Mouse (Mus musculus) hindbrain, embryonic 13.5 days (tissue): ENCODE measurements around the gene Flt3l. TPM values are rescaled to one million over a fixed set of nuclear protein-coding genes. Genes with fewer than 3 reads are reported as not detected.
"Not testable (repeated sequence)": the region's sequence is repeated elsewhere in the genome, so short reads cannot be mapped to it uniquely, and the experiment has no call there.

ENCODE experiments used
- ATAC-seq: fragments of 200-750 bp; cut with Nextera tagmentation; 2 replicates; pipeline ENCODE4 v1.8.0; 2017; ENCODE audit warnings: moderate TSS enrichment; ENCODE audit not compliant: low FRiP score
- H3K27ac ChIP-seq: fragments of 300-500 bp; sonication (generic); 2 replicates; pipeline ENCODE4 v1.5.1; 2015; ENCODE audit warnings: inconsistent platforms, mild to moderate bottlenecking, moderate library complexity
- H3K27me3 ChIP-seq: fragments of 300-500 bp; sonication (generic); 2 replicates; pipeline ENCODE4 v1.6.1; 2015; ENCODE audit warnings: mild to moderate bottlenecking, inconsistent platforms
- H3K36me3 ChIP-seq: fragments of 300-500 bp; sonication (generic); 2 replicates; pipeline ENCODE4 v1.6.1; 2015; ENCODE audit warnings: mild to moderate bottlenecking, inconsistent platforms
- H3K4me1 ChIP-seq: fragments of 300-500 bp; sonication (generic); replicated peaks from 2 replicates; pipeline ENCODE4 v1.6.1; 2015; ENCODE audit warnings: inconsistent platforms
- H3K4me2 ChIP-seq: fragments of 300-500 bp; sonication (generic); 2 replicates; pipeline ENCODE4 v1.6.1; 2015; ENCODE audit warnings: inconsistent platforms, mild to moderate bottlenecking, moderate library complexity
- H3K4me3 ChIP-seq: fragments of 300-500 bp; sonication (generic); 2 replicates; pipeline ENCODE4 v1.5.1; 2015; ENCODE audit warnings: mild to moderate bottlenecking, inconsistent platforms
- H3K9ac ChIP-seq: fragments of 300-500 bp; sonication (generic); 2 replicates; pipeline ENCODE4 v1.6.1; 2015; ENCODE audit warnings: mild to moderate bottlenecking, inconsistent platforms
- H3K9me3 ChIP-seq: fragments of 300-500 bp; sonication (generic); 2 replicates; pipeline ENCODE4 v1.6.1; 2016; ENCODE audit warnings: inconsistent platforms
- WGBS: fragments of 180-500 bp; shearing (Covaris S2); methylation state at CpG from one replicate; pipeline ENCODE4 v1.1.7; 2015; 5-methylcytosine and 5-hydroxymethylcytosine counted together
- polyA plus RNA-seq: library from polyadenylated mRNA; unstranded; fragments of >200 nt; fragmentation: Nextera tagmentation; extraction: Ambion mirVana; gene quantifications from 2 replicates; pipeline ENCODE4 v1.2.1, GENCODE M21; 2015

Flt3l gene
- polyA plus RNA-seq, 1 experiment from 2014 or later = 1.6 TPM

DNA sequence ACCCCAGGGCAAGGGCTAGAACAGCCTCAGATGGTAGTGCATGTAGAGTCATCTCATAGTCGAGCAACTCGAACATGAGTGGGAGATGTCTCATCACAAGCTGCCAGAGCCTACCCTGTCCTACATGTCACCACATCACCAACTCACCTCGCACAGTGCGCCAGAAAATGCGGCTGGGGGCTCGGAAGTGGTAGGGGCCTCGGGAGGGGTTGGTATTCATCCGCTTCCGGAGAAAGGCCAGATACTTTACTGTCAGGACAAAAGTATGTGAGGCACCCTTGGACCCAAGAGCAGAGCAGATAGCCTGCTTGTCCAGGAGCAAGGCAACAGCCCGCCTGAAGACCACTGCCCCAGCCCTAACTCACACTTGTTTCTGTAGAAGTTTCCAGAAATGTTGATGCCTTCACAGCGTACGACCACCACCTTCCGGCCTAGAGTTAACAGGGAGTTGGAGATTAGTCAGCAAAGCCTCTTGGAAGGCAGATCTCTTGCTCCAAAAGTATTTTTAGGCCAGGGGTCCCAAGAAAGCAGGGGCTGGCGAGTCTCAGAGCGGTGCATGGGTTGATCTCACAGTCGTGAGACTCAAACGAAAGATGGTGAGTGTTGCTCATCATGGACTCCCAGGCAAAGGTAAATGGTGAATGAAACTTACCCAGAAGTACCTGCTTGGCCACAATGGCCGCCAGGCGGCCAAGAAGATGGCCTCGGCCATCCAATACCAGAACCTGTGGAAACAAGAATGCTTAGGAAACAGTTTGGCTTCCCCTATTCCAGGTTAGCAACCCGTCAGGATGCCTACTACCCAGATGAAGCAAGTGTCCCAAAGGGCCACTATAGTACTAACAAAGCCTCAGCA is 9.2 kb downstream of the Flt3l start:
- peaks cover 55% of the 10 kb centered on the region for H3K4me1 ChIP-seq
- peak overlapping the region; percentile 92 for H3K27ac ChIP-seq
- 46% methylated on average over 21 of the region's 21 CpGs for WGBS
- H3K4me2 ChIP-seq = peak overlapping the region; percentile 96
- no peak for ATAC-seq
- no peaks in the 10 kb centered on the region for H3K27me3 ChIP-seq
- H3K36me3 ChIP-seq = peaks cover 36% of the 10 kb centered on the region
- H3K9me3 ChIP-seq = no peaks in the 10 kb centered on the region
- H3K4me3 ChIP-seq = peak overlapping the region; percentile 92
- H3K9ac ChIP-seq = peak overlapping the region; percentile 99

DNA sequence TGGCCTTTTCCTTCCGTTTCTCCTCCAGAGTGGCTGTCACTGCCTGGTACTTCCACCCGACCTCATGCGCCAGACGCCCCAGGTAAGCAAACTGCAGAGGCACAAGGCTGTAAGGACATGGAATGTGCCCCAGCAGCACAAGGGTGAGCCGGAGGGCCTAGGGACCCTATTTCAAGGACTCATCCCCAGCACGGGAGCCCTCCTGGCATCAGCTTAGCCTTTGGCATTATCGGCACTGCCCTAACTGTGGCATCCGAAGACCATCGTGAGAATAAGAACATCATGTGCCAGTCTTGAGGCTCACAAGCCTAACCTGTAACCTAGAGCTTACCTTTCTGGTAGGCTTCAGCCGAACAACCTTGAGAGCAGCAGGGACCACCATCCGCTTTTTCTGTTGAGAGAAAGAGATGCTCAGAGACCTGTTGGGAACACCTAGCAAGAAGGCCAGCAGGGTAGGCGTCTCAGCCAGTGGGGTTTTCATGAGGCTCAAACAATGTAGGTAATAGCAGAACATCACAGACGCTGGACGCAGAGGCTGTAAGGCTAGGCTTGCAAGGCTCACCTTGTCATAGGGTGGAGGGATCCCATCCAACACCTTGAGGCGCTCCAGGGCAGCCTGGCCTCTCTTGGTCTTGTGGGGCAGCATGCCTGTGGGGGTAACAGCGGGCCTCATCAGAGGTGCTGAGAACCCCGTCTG is 9.9 kb downstream of the Flt3l start:
- H3K4me2 ChIP-seq = peak overlapping the region; percentile 96
- H3K27me3 ChIP-seq = no peaks in the 10 kb centered on the region
- peak overlapping the region; percentile 92 for H3K27ac ChIP-seq
- H3K4me1 ChIP-seq = peaks cover 63% of the 10 kb centered on the region
- H3K36me3 ChIP-seq = peaks cover 44% of the 10 kb centered on the region
- ATAC-seq = no peak
- 79% methylated on average over 17 of the region's 17 CpGs for WGBS
- peak overlapping the region; percentile 99 for H3K9ac ChIP-seq
- H3K4me3 ChIP-seq = peak overlapping the region; percentile 92; the same call in 1 of the 2 replicates
- no peaks in the 10 kb centered on the region for H3K9me3 ChIP-seq

DNA sequence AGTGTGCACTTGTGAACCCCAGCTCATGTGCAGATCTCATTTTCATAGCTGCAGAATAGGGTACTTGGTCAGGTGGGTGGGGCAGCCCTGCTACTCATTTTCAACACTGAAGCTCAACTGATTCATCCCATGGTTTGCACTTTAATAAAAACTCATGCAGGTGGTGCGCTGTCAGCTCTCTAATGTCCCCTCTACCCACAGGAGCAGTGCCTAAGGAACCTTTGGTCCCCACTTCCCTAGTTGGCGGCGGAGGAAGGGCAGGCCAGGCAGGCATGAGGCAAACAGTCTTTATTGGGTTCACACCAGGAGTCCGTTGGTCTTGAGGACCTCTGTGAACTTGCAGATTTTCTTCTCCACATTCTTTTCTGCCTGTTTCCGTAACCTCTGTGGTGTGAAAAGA is 10.6 kb downstream of the Flt3l start:
- H3K4me2 ChIP-seq = peak overlapping the region; percentile 56; the same call in 1 of the 2 replicates
- H3K9ac ChIP-seq, H3K27me3 ChIP-seq, H3K4me3 ChIP-seq, ATAC-seq, H3K9me3 ChIP-seq: not testable (repeated sequence)
- peak overlapping the region; percentile 92; the same call in 1 of the 2 replicates for H3K27ac ChIP-seq
- H3K4me1 ChIP-seq = peaks cover 65% of the 10 kb centered on the region
- H3K36me3 ChIP-seq = peaks cover 50% of the 10 kb centered on the region
- 68% methylated on average over 5 of the region's 5 CpGs for whole genome bisulfite sequencing

DNA sequence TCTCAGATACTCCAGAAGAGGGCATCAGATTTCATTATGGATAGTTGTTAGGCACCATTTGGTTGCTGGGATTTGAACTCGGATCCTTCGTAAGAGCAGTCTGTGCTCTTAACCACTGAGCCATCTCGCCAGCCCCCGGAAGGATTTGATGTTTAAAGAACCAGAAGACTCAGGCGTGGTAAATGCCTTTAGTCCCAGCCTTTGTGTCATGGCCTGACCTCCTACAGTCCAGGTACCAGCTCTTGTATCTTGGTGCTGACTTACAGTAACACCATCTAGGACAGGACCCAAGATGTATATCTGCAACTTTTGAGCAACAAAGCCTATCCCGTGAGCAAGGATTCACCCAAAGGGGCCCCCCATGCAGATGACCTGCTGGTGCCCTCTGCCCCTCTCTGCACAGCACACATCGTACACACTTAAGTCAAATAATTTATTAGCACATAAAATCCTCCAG is 11.1 kb downstream of the Flt3l start:
- Histone ChIP-seq H3K4me1 (peaks cover 65% of the 10 kb centered on the region), H3K4me2 (peak overlapping the region; percentile 56), H3K27me3 (no peaks in the 10 kb centered on the region), H3K4me3 (peak overlapping the region; percentile 33; the same call in 1 of the 2 replicates), H3K27ac (peak overlapping the region; percentile 92), H3K36me3 (peaks cover 55% of the 10 kb centered on the region), H3K9ac (peak overlapping the region; percentile 49; the same call in 1 of the 2 replicates), H3K9me3 (no peaks in the 10 kb centered on the region)
- WGBS = 17% methylated on average over 7 of the region's 7 CpGs
- ATAC-seq = no peak

DNA sequence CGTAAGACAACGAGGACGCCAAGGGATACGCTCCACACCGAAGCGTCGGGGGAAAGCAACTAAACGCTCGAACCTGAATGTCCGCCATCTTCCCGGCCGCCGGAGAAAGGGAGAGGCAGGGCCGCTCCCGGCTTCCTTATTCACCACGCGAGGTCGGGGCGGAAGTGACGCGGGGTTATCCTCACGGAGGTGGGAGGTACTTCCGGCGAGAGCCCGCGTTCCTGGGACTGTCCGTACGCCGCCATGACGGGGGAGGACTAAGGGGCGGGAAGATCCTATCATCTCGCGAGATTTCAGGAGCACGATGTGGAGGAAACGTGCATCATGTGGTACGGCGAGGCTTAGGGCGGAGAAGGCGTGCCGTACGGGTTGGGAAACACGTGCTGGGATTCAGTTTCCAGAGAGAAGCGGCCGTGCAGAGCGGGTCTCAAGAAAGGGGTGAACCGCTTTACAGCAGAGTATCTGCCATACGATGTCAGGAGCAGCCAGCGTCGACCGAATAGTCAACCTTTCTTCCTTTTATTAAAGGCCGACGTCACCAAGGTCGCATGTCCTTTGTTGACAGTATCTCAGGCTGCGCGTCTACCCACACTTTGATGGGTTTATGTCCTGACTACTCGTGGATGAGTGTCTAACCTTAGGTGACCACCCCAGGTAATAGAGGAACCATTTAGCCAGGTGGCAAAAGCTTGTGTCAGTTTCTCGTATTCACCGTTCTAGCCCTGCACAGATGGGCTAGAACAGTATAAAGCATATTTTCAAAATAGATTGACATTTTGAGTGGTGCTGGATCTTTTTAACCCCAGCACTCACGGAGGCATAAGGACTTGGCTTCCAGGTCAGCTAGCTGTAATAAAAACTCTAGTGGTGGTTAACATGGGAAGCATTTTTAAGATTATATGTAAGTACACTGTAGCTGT is 11.7 kb downstream of the Flt3l start, which contains the start of gene Rps11:
Rps11 (minus strand) TSS at position 216 of the 920 bp plus-strand sequence.
- H3K9ac ChIP-seq = peak within 1 kb of the TSS; percentile 99
- H3K27ac ChIP-seq = peak within 1 kb of the TSS; percentile 92
- H3K9me3 ChIP-seq = no peaks in the 10 kb centered on the region
- peak within 1 kb of the TSS; percentile 94 for H3K4me3 ChIP-seq
- H3K36me3 ChIP-seq = peaks cover 62% of the 10 kb centered on the region
- peak; percentile 86 for ATAC-seq
- H3K27me3 ChIP-seq = no peaks in the 10 kb centered on the region
- peak within 1 kb of the TSS; percentile 94 for H3K4me2 ChIP-seq
- under 1% methylated on average over 59 of the region's 59 CpGs for WGBS
- peaks cover 58% of the 10 kb centered on the region for H3K4me1 ChIP-seq

DNA sequence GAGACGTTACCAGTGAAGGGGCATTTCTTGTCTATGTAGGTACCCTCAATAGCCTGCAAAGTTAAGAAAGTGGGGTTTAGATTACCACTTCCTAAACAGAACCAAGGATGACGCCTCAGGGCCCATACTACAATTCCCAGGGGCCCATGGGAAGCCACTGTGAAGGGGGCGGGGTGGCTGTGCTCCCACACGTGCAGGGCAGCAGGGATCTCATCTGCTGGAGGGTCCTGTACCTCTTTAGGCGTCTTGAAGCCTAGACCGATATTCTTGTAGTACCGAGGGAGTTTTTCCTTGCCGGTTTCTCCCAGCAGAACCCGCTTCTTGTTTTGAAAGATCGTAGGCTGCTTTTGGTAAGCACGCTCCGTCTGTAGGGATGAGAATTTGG is 13.1 kb downstream of the Flt3l start:
- Histone ChIP-seq H3K27me3 (no peaks in the 10 kb centered on the region), H3K4me1 (peaks cover 56% of the 10 kb centered on the region), H3K4me2 (peak overlapping the region; percentile 94), H3K9me3 (no peaks in the 10 kb centered on the region), H3K4me3 (peak overlapping the region; percentile 94), H3K27ac (peak overlapping the region; percentile 92; the same call in 1 of the 2 replicates), H3K36me3 (peaks cover 73% of the 10 kb centered on the region), H3K9ac (peak overlapping the region; percentile 99)
- 24% methylated on average over 12 of the region's 12 CpGs for WGBS
- ATAC-seq = no peak

DNA sequence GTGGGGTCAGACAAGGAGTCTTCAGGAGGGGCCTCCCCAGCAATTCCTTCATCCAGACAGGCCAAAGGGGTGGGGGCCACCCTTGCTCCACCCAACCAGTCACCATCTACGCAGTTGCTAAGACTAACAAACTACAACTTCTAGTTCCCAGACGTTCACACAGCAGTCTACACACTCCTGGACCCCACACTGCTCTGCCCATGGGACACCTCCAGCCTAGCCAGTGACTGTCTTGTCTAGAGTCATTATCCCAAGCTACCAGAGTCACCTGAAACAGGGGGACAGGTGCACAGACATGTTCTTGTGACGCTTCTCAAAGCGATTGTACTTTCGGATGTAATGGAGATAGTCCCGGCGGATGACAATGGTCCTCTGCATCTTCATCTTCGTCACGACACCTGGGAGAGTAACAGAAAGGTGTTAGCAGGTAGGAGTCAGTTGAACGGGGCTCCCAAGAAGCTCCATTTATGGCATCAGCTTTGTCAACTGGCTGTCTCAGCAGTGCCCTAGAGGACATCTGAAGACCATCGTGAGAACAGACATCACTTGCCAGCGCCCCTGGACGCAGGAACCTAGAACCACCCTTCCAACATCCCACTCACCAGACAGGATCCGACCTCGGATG is 13.6 kb downstream of the Flt3l start:
- Histone ChIP-seq H3K4me1 (peaks cover 54% of the 10 kb centered on the region), H3K4me2 (peak overlapping the region; percentile 94), H3K27ac (no peak overlapping the region), H3K36me3 (peaks cover 77% of the 10 kb centered on the region), H3K9me3 (no peaks in the 10 kb centered on the region), H3K4me3 (peak overlapping the region; percentile 94), H3K27me3 (no peaks in the 10 kb centered on the region), H3K9ac (peak overlapping the region; percentile 99)
- 87% methylated on average over 15 of the region's 15 CpGs for WGBS
- ATAC-seq = no peak

DNA sequence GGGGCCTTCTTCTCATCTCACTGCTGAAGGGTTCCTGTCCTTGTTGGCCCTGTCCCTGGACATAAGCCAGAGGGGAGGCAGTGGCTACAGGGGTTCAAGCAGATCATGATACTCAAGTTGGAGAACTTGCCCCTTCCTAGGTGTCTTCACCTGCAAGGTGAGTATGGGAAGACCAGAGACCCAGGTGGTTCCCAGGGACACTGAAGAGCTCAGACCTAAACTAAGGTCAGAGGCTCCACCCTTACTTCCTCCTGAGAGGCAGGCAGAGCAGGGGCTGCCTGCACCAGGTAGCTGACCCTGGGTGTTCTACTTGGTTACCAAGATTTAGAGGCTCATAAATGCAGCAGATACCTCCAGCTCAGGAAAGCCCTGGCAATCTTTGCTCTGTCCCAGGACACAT is 14.3 kb downstream of the Flt3l start:
- Histone ChIP-seq H3K36me3 (peaks cover 73% of the 10 kb centered on the region), H3K4me1 (peaks cover 47% of the 10 kb centered on the region), H3K4me3 (no peak overlapping the region), H3K27me3 (no peaks in the 10 kb centered on the region), H3K4me2 (0 out of 2 replicates have a peak overlapping the region, but pooled peaks have one; percentile 4), H3K27ac (peak overlapping the region; percentile 30; the same call in 1 of the 2 replicates), H3K9me3 (no peaks in the 10 kb centered on the region), H3K9ac (peak overlapping the region; percentile 43; the same call in 1 of the 2 replicates)
- no peak for ATAC-seq

DNA sequence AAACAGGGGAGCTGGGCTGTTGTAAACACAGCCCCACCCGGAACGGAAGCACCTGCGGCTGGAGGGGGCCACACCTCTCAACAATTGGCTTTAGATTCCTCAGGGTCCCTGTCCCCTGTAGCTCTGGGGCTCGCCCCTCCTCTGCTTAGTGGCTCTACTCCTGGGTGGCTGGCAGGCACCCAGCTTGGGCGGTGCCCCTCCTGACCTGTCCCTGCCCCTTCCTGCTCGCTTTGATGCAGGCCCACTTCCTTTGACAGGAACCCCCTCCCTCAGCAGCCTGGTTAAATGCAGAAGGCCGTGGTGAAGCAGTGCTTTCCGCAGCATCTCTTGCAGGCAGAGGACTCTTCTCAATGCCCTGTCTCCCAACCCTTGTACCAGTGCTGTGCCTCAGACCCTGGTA is 14.8 kb downstream of the Flt3l start:
- peak overlapping the region; percentile 43 for H3K9ac ChIP-seq
- H3K9me3 ChIP-seq = no peaks in the 10 kb centered on the region
- 0 out of 2 replicates have a peak overlapping the region, but pooled peaks have one; percentile 4 for H3K4me2 ChIP-seq
- H3K27ac ChIP-seq = peak overlapping the region; percentile 30; the same call in 1 of the 2 replicates
- 83% methylated on average over 8 of the region's 8 CpGs for WGBS
- peaks cover 68% of the 10 kb centered on the region for H3K36me3 ChIP-seq
- H3K27me3 ChIP-seq = no peaks in the 10 kb centered on the region
- peaks cover 41% of the 10 kb centered on the region for H3K4me1 ChIP-seq
- no peak overlapping the region; the same call in 1 of the 2 replicates for H3K4me3 ChIP-seq
- ATAC-seq = no peak

DNA sequence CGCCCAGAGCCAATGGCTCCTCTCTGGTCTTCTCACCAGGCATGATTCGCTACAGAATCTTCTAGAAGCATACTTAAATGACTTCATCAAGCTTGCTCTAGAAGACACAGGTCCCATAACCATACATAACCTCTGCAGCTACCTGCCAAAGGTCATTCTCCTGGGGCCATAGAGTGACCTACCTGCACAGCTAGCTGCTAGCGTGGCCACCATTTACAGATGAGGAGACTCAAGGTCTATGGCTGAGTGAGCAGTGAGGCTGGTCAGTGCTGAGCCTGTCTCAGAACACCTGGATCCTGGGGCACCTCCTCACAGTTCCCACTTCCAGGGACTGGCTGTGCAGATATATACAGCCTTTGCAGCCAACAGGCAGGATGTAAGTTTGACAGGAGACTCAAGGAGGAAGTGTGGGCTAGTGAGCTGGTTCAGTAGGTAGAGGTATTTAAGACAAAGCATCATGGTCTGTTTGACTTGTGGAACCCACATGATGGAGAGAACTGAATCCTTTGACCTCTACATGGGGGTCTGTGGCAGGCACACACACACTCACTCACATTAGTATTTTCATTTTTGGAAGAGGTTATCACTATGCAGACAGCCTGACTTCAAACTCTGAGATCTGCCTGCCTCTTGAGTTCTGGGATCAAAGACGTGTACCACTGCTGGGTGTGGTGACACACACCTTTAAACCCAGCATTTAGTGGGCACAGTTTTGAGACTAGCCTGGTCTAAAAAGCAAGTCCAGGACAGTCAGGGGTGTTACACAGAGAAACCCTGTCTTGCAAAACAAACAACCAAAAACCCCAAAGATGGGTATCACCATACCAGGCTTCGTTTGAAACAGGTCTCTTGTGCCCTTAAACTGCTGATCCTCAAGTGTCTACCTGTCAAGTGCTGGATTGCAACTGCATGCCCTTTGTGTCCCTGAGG is 16.2 kb downstream of the Flt3l start:
- Histone ChIP-seq H3K27me3 (no peaks in the 10 kb centered on the region), H3K9me3 (no peaks in the 10 kb centered on the region), H3K36me3 (peaks cover 54% of the 10 kb centered on the region), H3K4me1 (peaks cover 30% of the 10 kb centered on the region), H3K4me2 (no peak overlapping the region), H3K9ac (no peak overlapping the region), H3K27ac (no peak overlapping the region), H3K4me3 (no peak overlapping the region)
- WGBS = 88% methylated on average over 5 of the region's 5 CpGs
- ATAC-seq = no peak
